Mouse (Mus musculus) pancreas, adult 10 weeks (tissue): ENCODE measurements around the gene 1700012B09Rik. TPM values are rescaled to one million over a fixed set of nuclear protein-coding genes. Genes with fewer than 3 reads are reported as not detected.

Experiments
- polyA plus RNA-seq: library from polyadenylated mRNA; stranded (reverse); fragments of 350-450 nt; fragmentation: Illumina TruSeq; extraction: RNeasy Lipid Tissue Mini Kit (QIAGEN cat#74804); gene quantifications from one replicate; pipeline ENCODE4 v1.2.3, GENCODE M21; 2015; ENCODE audit warnings: low read depth, low replicate concordance; ENCODE audit not compliant: insufficient read depth

The 1700012B09Rik gene
- polyA plus RNA-seq, result not detected

DNA sequence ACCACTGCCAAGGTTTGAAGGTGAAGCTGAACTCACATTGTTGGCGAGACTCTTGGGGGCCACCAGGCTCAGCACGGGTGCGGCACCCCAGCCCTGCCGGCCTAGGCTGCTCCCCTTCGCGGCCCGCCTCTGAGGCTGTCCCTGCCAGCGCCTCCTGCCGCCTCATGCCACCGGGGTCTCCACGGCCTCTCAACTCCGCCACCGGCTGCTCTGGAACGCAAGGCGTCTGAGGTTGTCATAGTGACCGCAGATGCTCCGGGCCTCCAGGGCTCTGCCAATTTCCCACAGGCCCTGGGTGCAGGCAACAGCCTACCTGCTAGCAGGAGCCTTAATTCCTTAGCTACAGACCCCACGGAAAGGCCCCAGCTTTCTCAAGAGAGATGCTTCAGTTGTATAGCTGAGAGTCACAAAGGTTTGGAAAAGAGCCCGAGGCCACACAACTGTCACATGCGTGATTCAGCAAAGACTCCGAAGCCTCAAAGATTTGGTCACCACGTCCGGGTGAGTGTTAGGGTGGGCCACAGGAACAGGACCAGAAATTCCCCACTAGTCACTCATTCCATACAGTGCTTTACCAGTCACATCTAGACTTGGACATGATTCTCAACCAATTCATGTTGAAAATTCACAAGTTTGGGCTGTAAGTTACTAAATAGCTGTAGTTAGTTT lies at the start of gene 1700012B09Rik:
1700012B09Rik (minus strand) TSS at position 228 of the 669 bp plus-strand sequence.

GRCm38 (mm10) chr9:14784039-14785002 lies 13.5 kb upstream of the 1700012B09Rik start, which contains the start of the genes Mre11a and Ankrd49:
Gene Mre11a (plus strand): TSS chr9:14784654.
Gene Ankrd49 (minus strand): TSS chr9:14784856.

GRCm38 (mm10) chr9:14752001-14752522 lies 18.8 kb downstream of the 1700012B09Rik start, which contains the start of gene Fut4:
Gene Fut4 (minus strand): TSS chr9:14752393.

GRCm38 (mm10) chr9:14740151-14740924 lies 30.5 kb downstream of the 1700012B09Rik start, which contains the start of gene Piwil4:
Gene Piwil4 (minus strand): TSS chr9:14740733.

Other genes with a start within 250 kb of the 1700012B09Rik start
- 10.3 TPM for gene Amotl1, start 126.0 kb downstream of the 1700012B09Rik start, polyA plus RNA-seq
- gene Piwil4, start 30.3 kb downstream of the 1700012B09Rik start, polyA plus RNA-seq, result not detected
- gene Fut4, start 18.6 kb downstream of the 1700012B09Rik start, polyA plus RNA-seq, result 0.78 TPM
- gene Mre11a, start 13.6 kb upstream of the 1700012B09Rik start, polyA plus RNA-seq, result 3.4 TPM
- 3.8 TPM for gene Ankrd49, start 13.8 kb upstream of the 1700012B09Rik start, polyA plus RNA-seq
- not detected for gene Gpr83, start 89.2 kb upstream of the 1700012B09Rik start, polyA plus RNA-seq
- not detected for gene Izumo1r, start 132.9 kb upstream of the 1700012B09Rik start, polyA plus RNA-seq